Mouse (Mus musculus) kidney, adult 2 months (tissue): ENCODE measurements around the gene Ccdc152.

Experiments
- CTCF ChIP-seq: fragments of 200-500 bp; conservative IDR thresholded peaks from 2 replicates; pipeline ENCODE4 v1.5.1; 2011; ENCODE audit warnings: low read depth, mild to moderate bottlenecking, control low read depth, low read length, moderate library complexity, mixed read lengths; ENCODE audit not compliant: insufficient read depth, insufficient read length
- POLR2A ChIP-seq: fragments of 200-500 bp; IDR thresholded peaks from one replicate; pipeline ENCODE4 v1.6.1; 2011; ENCODE audit warnings: low read depth, low read length, control low read depth

GRCm38 (mm10) chr15:3264828-3265227 is 38.5 kb downstream of the Ccdc152 start:
- TF ChIP-seq CTCF (no peak), POLR2A (no peak)
